Mouse (Mus musculus) liver, postnatal 0 days (tissue): ENCODE results near the gene Rasgrp1. TPM values are rescaled to one million over a fixed set of nuclear protein-coding genes. Genes with fewer than 3 reads are reported as not detected.

ENCODE experiments used
- ATAC-seq: fragments of 200-750 bp; cut with Nextera tagmentation; 2 replicates; pipeline ENCODE4 v1.8.0; 2017; ENCODE audit warnings: mild to moderate bottlenecking, moderate library complexity
- DNase-seq: peaks from one replicate; pipeline ENCODE4 v3.0.0-alpha.2; 2016
- H3K27ac ChIP-seq: fragments of 300-500 bp; sonication (generic); 2 replicates; pipeline ENCODE4 v1.5.1; 2014; ENCODE audit warnings: antibody characterized with exemption, moderate library complexity, mild to moderate bottlenecking, low read depth
- H3K27me3 ChIP-seq: fragments of 300-500 bp; sonication (generic); 2 replicates; pipeline ENCODE4 v1.6.1; 2014; ENCODE audit warnings: low read length, control low read depth, mixed read lengths; ENCODE audit not compliant: insufficient read depth
- H3K36me3 ChIP-seq: fragments of 300-500 bp; sonication (generic); replicated peaks from 2 replicates; pipeline ENCODE4 v1.6.1; 2014; ENCODE audit warnings: mild to moderate bottlenecking, control low read depth, low read length, moderate library complexity, mixed read lengths; ENCODE audit not compliant: insufficient read depth
- H3K4me1 ChIP-seq: fragments of 300-500 bp; sonication (generic); 2 replicates; pipeline ENCODE4 v1.6.1; 2014; ENCODE audit warnings: antibody characterized with exemption, mild to moderate bottlenecking, control low read depth; ENCODE audit not compliant: insufficient read depth
- H3K4me2 ChIP-seq: fragments of 300-500 bp; sonication (generic); 2 replicates; pipeline ENCODE4 v1.6.1; 2014; ENCODE audit warnings: low read depth, mild to moderate bottlenecking, low read length, moderate library complexity, mixed read lengths
- H3K4me3 ChIP-seq: fragments of 300-500 bp; sonication (generic); 2 replicates; pipeline ENCODE4 v1.5.1; 2014; ENCODE audit warnings: low read depth, low read length
- H3K9ac ChIP-seq: fragments of 300-500 bp; sonication (generic); replicated peaks from 2 replicates; pipeline ENCODE4 v1.6.1; 2014; ENCODE audit warnings: mild to moderate bottlenecking, moderate library complexity
- H3K9me3 ChIP-seq: fragments of 300-500 bp; sonication (generic); 2 replicates; pipeline ENCODE4 v1.6.1; 2016; ENCODE audit warnings: mild to moderate bottlenecking, control low read depth, low read length, mixed read lengths
- CTCF ChIP-seq: sonication (generic); IDR thresholded peaks from 2 replicates; pipeline ENCODE4 v1.5.1; 2016; ENCODE audit warnings: antibody characterized with exemption, low read depth
- EP300 ChIP-seq: IDR thresholded peaks from 2 replicates; pipeline ENCODE4 v1.6.1; 2016; ENCODE audit warnings: antibody characterized with exemption, low read depth, mild to moderate bottlenecking
- whole genome bisulfite sequencing: fragments of 180-500 bp; shearing (Covaris S2); extraction: QIAGEN DNeasy Blood & Tissue Kit; methylation state at CpG from one replicate; pipeline ENCODE4 v1.1.7; 2014; ENCODE audit not compliant: insufficient replicate concordance; 5-methylcytosine and 5-hydroxymethylcytosine counted together
- polyA plus RNA-seq: library from polyadenylated mRNA; unstranded; fragments of >200 nt; fragmentation: Nextera tagmentation; extraction: Ambion mirVana; gene quantifications from 2 replicates; pipeline ENCODE4 v1.2.1, GENCODE M21; 2015

Gene Rasgrp1
- polyA plus RNA-seq, 1 experiment from 2014 or later, result 1.1 TPM

- H3K27me3 ChIP-seq, result peaks cover 13% of the 10 kb centered on the region
- TF ChIP-seq CTCF (no peak), EP300 (no peak)
- no peaks in the 10 kb centered on the region for H3K4me1 ChIP-seq
- no peak overlapping the region for H3K9ac ChIP-seq
- H3K9me3 ChIP-seq, result no peaks in the 10 kb centered on the region
- ATAC-seq (no peak), DNase-seq (no peak)
- no peak overlapping the region for H3K4me3 ChIP-seq
- H3K4me2 ChIP-seq, result no peak overlapping the region
- 47% methylated on average over 5 of the region's 5 CpGs for WGBS
- H3K36me3 ChIP-seq, result no peaks in the 10 kb centered on the region
- H3K27ac ChIP-seq, result no peak overlapping the region
Measured at GRCm38 (mm10) chr2:117336946-117337665, 5.7 kb downstream of the Rasgrp1 start.

GRCm38 (mm10) chr2:117335552-117336188, 7.1 kb downstream of the Rasgrp1 start:
- no peak for TF ChIP-seq EP300
- no peak for TF ChIP-seq CTCF
- DNase-seq (no peak), ATAC-seq (no peak)
- no peak overlapping the region for H3K4me2 ChIP-seq
- no peak overlapping the region for H3K27ac ChIP-seq
- H3K36me3 ChIP-seq, result no peaks in the 10 kb centered on the region
- no peak overlapping the region for H3K4me3 ChIP-seq
- H3K9me3 ChIP-seq, result no peaks in the 10 kb centered on the region
- H3K9ac ChIP-seq, result no peak overlapping the region
- peaks cover 3% of the 10 kb centered on the region; the same call in 1 of the 2 replicates for H3K27me3 ChIP-seq
- no peaks in the 10 kb centered on the region for H3K4me1 ChIP-seq
- 48% methylated on average over 4 of the region's 4 CpGs for WGBS

- no peak overlapping the region for H3K9ac ChIP-seq
- TF ChIP-seq EP300 (no peak), CTCF (peak; percentile 47)
- no peaks in the 10 kb centered on the region for H3K36me3 ChIP-seq
- H3K27me3 ChIP-seq, result no peaks in the 10 kb centered on the region
- DNase-seq, result no peak
- H3K9me3 ChIP-seq, result no peaks in the 10 kb centered on the region
- no peak overlapping the region for H3K4me2 ChIP-seq
- H3K27ac ChIP-seq, result no peak overlapping the region
- ATAC-seq, result no peak
- 47% methylated on average over 5 of the region's 5 CpGs for WGBS
- H3K4me1 ChIP-seq, result no peaks in the 10 kb centered on the region
- no peak overlapping the region for H3K4me3 ChIP-seq
Measured at GRCm38 (mm10) chr2:117331634-117332033, 11.2 kb downstream of the Rasgrp1 start.

- DNase-seq (no peak), ATAC-seq (no peak)
- peak overlapping the region; percentile 49; the same call in 1 of the 2 replicates for H3K27ac ChIP-seq
- H3K4me2 ChIP-seq, result no peak overlapping the region
- H3K9ac ChIP-seq, result no peak overlapping the region
- TF ChIP-seq EP300 (no peak), CTCF (no peak)
- H3K4me3 ChIP-seq, result no peak overlapping the region
- no peaks in the 10 kb centered on the region for H3K36me3 ChIP-seq
- H3K27me3 ChIP-seq, result no peaks in the 10 kb centered on the region
- H3K9me3 ChIP-seq, result no peaks in the 10 kb centered on the region
- WGBS, result 48% methylated on average over 9 of the region's 9 CpGs
- H3K4me1 ChIP-seq, result no peaks in the 10 kb centered on the region
Measured at GRCm38 (mm10) chr2:117328521-117329285, 14.1 kb downstream of the Rasgrp1 start.

- WGBS, result 83% methylated on average over 8 of the region's 8 CpGs
- no peak for DNase-seq
- TF ChIP-seq EP300, result no peak
- no peak for TF ChIP-seq CTCF
- H3K9ac ChIP-seq, result no peak overlapping the region
- H3K9me3 ChIP-seq, result no peaks in the 10 kb centered on the region
- H3K36me3 ChIP-seq, result no peaks in the 10 kb centered on the region
- no peak for ATAC-seq
- no peaks in the 10 kb centered on the region for H3K27me3 ChIP-seq
- H3K4me1 ChIP-seq, result no peaks in the 10 kb centered on the region
- H3K4me2 ChIP-seq, result no peak overlapping the region
- H3K27ac ChIP-seq, result no peak overlapping the region
- H3K4me3 ChIP-seq, result no peak overlapping the region
Measured at GRCm38 (mm10) chr2:117322399-117322798, 20.4 kb downstream of the Rasgrp1 start.

- Histone ChIP-seq H3K9me3 (no peaks in the 10 kb centered on the region), H3K36me3 (no peaks in the 10 kb centered on the region), H3K27me3 (no peaks in the 10 kb centered on the region), H3K4me2 (no peak overlapping the region), H3K9ac (no peak overlapping the region), H3K4me3 (no peak overlapping the region), H3K27ac (no peak overlapping the region), H3K4me1 (no peaks in the 10 kb centered on the region)
- TF ChIP-seq CTCF, result no peak
- TF ChIP-seq EP300, result no peak
- DNase-seq, result no peak
- WGBS, result 66% methylated on average over 3 of the region's 3 CpGs
- no peak for ATAC-seq
Measured at GRCm38 (mm10) chr2:117321231-117321630, 21.6 kb downstream of the Rasgrp1 start.
